Mouse (Mus musculus): ENCODE results near the gene Fbxl17. TPM values are rescaled to one million over a fixed set of nuclear protein-coding genes. Genes with fewer than 3 reads are reported as not detected.

Fbxl17 gene
- polyA plus RNA-seq, 1 experiment from 2014 or later: 6.8 TPM

GRCm38 (mm10) chr17:63217016-63217415, 282.8 kb downstream of the Fbxl17 start:
- ATAC-seq (ENCODE audit: insufficient number of reproducible peaks, low FRiP score, low TSS enrichment, low read depth): no peak
- WGBS: 85% methylated on average over 1 of the region's 1 CpGs
- no peaks in the 10 kb centered on the region for H3K9me3 ChIP-seq (ENCODE audit: control insufficient read depth, low read length)

GRCm38 (mm10) chr17:63212018-63212417, 287.8 kb downstream of the Fbxl17 start:
- H3K9me3 ChIP-seq (ENCODE audit: control insufficient read depth, low read length): no peaks in the 10 kb centered on the region
- H3K4me1 ChIP-seq (ENCODE audit: control insufficient read depth, insufficient read depth, low read length): no peaks in the 10 kb centered on the region
- H3K27me3 ChIP-seq (ENCODE audit: control insufficient read depth, insufficient read depth, low read length): no peaks in the 10 kb centered on the region
- no peak overlapping the region for H3K4me3 ChIP-seq (ENCODE audit: low read depth, low read length)
- H3K9ac ChIP-seq (ENCODE audit: low read length): no peak overlapping the region
- DNase-seq (ENCODE audit: low spot score) (no peak), ATAC-seq (ENCODE audit: insufficient number of reproducible peaks, low FRiP score, low TSS enrichment, low read depth) (no peak)
- WGBS: 94% methylated on average over 4 of the region's 4 CpGs
- H3K4me2 ChIP-seq (ENCODE audit: low read depth, severe bottlenecking): no peak overlapping the region
- no peaks in the 10 kb centered on the region for H3K36me3 ChIP-seq (ENCODE audit: control insufficient read depth, insufficient read depth, low read length)
- no peak overlapping the region for H3K27ac ChIP-seq (replicated peaks; ENCODE audit: low read depth, low read length)

More at GRCm38 (mm10) chr17:63217016-63217415, 282.8 kb downstream of the Fbxl17 start:
- H3K4me3 ChIP-seq (ENCODE audit: low read depth, low read length): no peak overlapping the region
- H3K27me3 ChIP-seq (ENCODE audit: control insufficient read depth, insufficient read depth, low read length): no peaks in the 10 kb centered on the region
- DNase-seq (ENCODE audit: low spot score): no peak
- H3K36me3 ChIP-seq (ENCODE audit: control insufficient read depth, insufficient read depth, low read length): no peaks in the 10 kb centered on the region
- no peak overlapping the region for H3K9ac ChIP-seq (ENCODE audit: low read length)
- no peak overlapping the region for H3K4me2 ChIP-seq (ENCODE audit: low read depth, severe bottlenecking)
- H3K27ac ChIP-seq (replicated peaks; ENCODE audit: low read depth, low read length): no peak overlapping the region
- H3K4me1 ChIP-seq (ENCODE audit: control insufficient read depth, insufficient read depth, low read length): no peaks in the 10 kb centered on the region

- 93% methylated on average over 6 of the region's 6 CpGs for WGBS
- Histone ChIP-seq H3K36me3 (ENCODE audit: control insufficient read depth, insufficient read depth, low read length) (no peaks in the 10 kb centered on the region), H3K9ac (ENCODE audit: low read length) (no peak overlapping the region), H3K4me1 (ENCODE audit: control insufficient read depth, insufficient read depth, low read length) (no peaks in the 10 kb centered on the region), H3K4me2 (ENCODE audit: low read depth, severe bottlenecking) (no peak overlapping the region), H3K9me3 (ENCODE audit: control insufficient read depth, low read length) (no peaks in the 10 kb centered on the region), H3K4me3 (ENCODE audit: low read depth, low read length) (no peak overlapping the region), H3K27me3 (ENCODE audit: control insufficient read depth, insufficient read depth, low read length) (no peaks in the 10 kb centered on the region), H3K27ac (replicated peaks; ENCODE audit: low read depth, low read length) (no peak overlapping the region)
- no peak for ATAC-seq (ENCODE audit: insufficient number of reproducible peaks, low FRiP score, low TSS enrichment, low read depth)
- DNase-seq (ENCODE audit: low spot score): no peak
Observed at GRCm38 (mm10) chr17:63209151-63209550, 290.7 kb downstream of the Fbxl17 start.

GRCm38 (mm10) chr17:63208346-63208745, 291.5 kb downstream of the Fbxl17 start:
- WGBS: 82% methylated on average over 4 of the region's 4 CpGs

GRCm38 (mm10) chr17:63207714-63208113, 292.1 kb downstream of the Fbxl17 start:
- Histone ChIP-seq H3K36me3 (ENCODE audit: control insufficient read depth, insufficient read depth, low read length) (no peaks in the 10 kb centered on the region), H3K27ac (replicated peaks; ENCODE audit: low read depth, low read length) (no peak overlapping the region), H3K4me1 (ENCODE audit: control insufficient read depth, insufficient read depth, low read length) (no peaks in the 10 kb centered on the region), H3K4me3 (ENCODE audit: low read depth, low read length) (no peak overlapping the region), H3K9ac (ENCODE audit: low read length) (no peak overlapping the region), H3K27me3 (ENCODE audit: control insufficient read depth, insufficient read depth, low read length) (no peaks in the 10 kb centered on the region), H3K4me2 (ENCODE audit: low read depth, severe bottlenecking) (no peak overlapping the region), H3K9me3 (ENCODE audit: control insufficient read depth, low read length) (no peaks in the 10 kb centered on the region)
- ATAC-seq (ENCODE audit: insufficient number of reproducible peaks, low FRiP score, low TSS enrichment, low read depth) (no peak), DNase-seq (ENCODE audit: low spot score) (no peak)
- WGBS: 84% methylated on average over 9 of the region's 9 CpGs

More at GRCm38 (mm10) chr17:63208346-63208745, 291.5 kb downstream of the Fbxl17 start:
- H3K4me2 ChIP-seq (ENCODE audit: low read depth, severe bottlenecking): no peak overlapping the region
- no peak overlapping the region for H3K4me3 ChIP-seq (ENCODE audit: low read depth, low read length)
- H3K27ac ChIP-seq (replicated peaks; ENCODE audit: low read depth, low read length): no peak overlapping the region
- no peaks in the 10 kb centered on the region for H3K36me3 ChIP-seq (ENCODE audit: control insufficient read depth, insufficient read depth, low read length)
- H3K9ac ChIP-seq (ENCODE audit: low read length): no peak overlapping the region
- no peaks in the 10 kb centered on the region for H3K9me3 ChIP-seq (ENCODE audit: control insufficient read depth, low read length)
- DNase-seq (ENCODE audit: low spot score): no peak
- no peaks in the 10 kb centered on the region for H3K27me3 ChIP-seq (ENCODE audit: control insufficient read depth, insufficient read depth, low read length)
- H3K4me1 ChIP-seq (ENCODE audit: control insufficient read depth, insufficient read depth, low read length): no peaks in the 10 kb centered on the region
- no peak for ATAC-seq (ENCODE audit: insufficient number of reproducible peaks, low FRiP score, low TSS enrichment, low read depth)

- H3K9me3 ChIP-seq (ENCODE audit: control insufficient read depth, low read length): no peaks in the 10 kb centered on the region
- no peaks in the 10 kb centered on the region for H3K27me3 ChIP-seq (ENCODE audit: control insufficient read depth, insufficient read depth, low read length)
- H3K4me2 ChIP-seq (ENCODE audit: low read depth, severe bottlenecking): no peak overlapping the region
- H3K9ac ChIP-seq (ENCODE audit: low read length): no peak overlapping the region
- no peak overlapping the region for H3K27ac ChIP-seq (replicated peaks; ENCODE audit: low read depth, low read length)
- DNase-seq (ENCODE audit: low spot score) (no peak), ATAC-seq (ENCODE audit: insufficient number of reproducible peaks, low FRiP score, low TSS enrichment, low read depth) (no peak)
- no peak overlapping the region for H3K4me3 ChIP-seq (ENCODE audit: low read depth, low read length)
- no peaks in the 10 kb centered on the region for H3K36me3 ChIP-seq (ENCODE audit: control insufficient read depth, insufficient read depth, low read length)
- 97% methylated on average over 5 of the region's 5 CpGs for WGBS
- H3K4me1 ChIP-seq (ENCODE audit: control insufficient read depth, insufficient read depth, low read length): no peaks in the 10 kb centered on the region
Observed at GRCm38 (mm10) chr17:63205316-63205715, 294.5 kb downstream of the Fbxl17 start.

GRCm38 (mm10) chr17:63203582-63204190, 296.1 kb downstream of the Fbxl17 start:
- Histone ChIP-seq H3K4me2 (ENCODE audit: low read depth, severe bottlenecking) (no peak overlapping the region), H3K9ac (ENCODE audit: low read length) (no peak overlapping the region), H3K4me1 (ENCODE audit: control insufficient read depth, insufficient read depth, low read length) (no peaks in the 10 kb centered on the region), H3K27ac (replicated peaks; ENCODE audit: low read depth, low read length) (no peak overlapping the region), H3K9me3 (ENCODE audit: control insufficient read depth, low read length) (no peaks in the 10 kb centered on the region), H3K4me3 (ENCODE audit: low read depth, low read length) (no peak overlapping the region), H3K27me3 (ENCODE audit: control insufficient read depth, insufficient read depth, low read length) (no peaks in the 10 kb centered on the region), H3K36me3 (ENCODE audit: control insufficient read depth, insufficient read depth, low read length) (no peaks in the 10 kb centered on the region)
- WGBS: 77% methylated on average over 8 of the region's 8 CpGs
- ATAC-seq (ENCODE audit: insufficient number of reproducible peaks, low FRiP score, low TSS enrichment, low read depth) (no peak), DNase-seq (ENCODE audit: low spot score) (no peak)

- no peaks in the 10 kb centered on the region for H3K4me1 ChIP-seq (ENCODE audit: control insufficient read depth, insufficient read depth, low read length)
- ATAC-seq (ENCODE audit: insufficient number of reproducible peaks, low FRiP score, low TSS enrichment, low read depth): no peak
- no peak overlapping the region for H3K4me2 ChIP-seq (ENCODE audit: low read depth, severe bottlenecking)
- no peaks in the 10 kb centered on the region for H3K9me3 ChIP-seq (ENCODE audit: control insufficient read depth, low read length)
- H3K27me3 ChIP-seq (ENCODE audit: control insufficient read depth, insufficient read depth, low read length): no peaks in the 10 kb centered on the region
- H3K9ac ChIP-seq (ENCODE audit: low read length): no peak overlapping the region
- H3K4me3 ChIP-seq (ENCODE audit: low read depth, low read length): no peak overlapping the region
- no peaks in the 10 kb centered on the region for H3K36me3 ChIP-seq (ENCODE audit: control insufficient read depth, insufficient read depth, low read length)
- WGBS: 94% methylated on average over 1 of the region's 1 CpGs
- no peak overlapping the region for H3K27ac ChIP-seq (replicated peaks; ENCODE audit: low read depth, low read length)
- DNase-seq (ENCODE audit: low spot score): no peak
Observed at GRCm38 (mm10) chr17:63198703-63199102, 301.1 kb downstream of the Fbxl17 start.

GRCm38 (mm10) chr17:63195496-63195895, 304.3 kb downstream of the Fbxl17 start:
- DNase-seq (ENCODE audit: low spot score) (no peak), ATAC-seq (ENCODE audit: insufficient number of reproducible peaks, low FRiP score, low TSS enrichment, low read depth) (no peak)
- Histone ChIP-seq H3K4me3 (ENCODE audit: low read depth, low read length) (no peak overlapping the region), H3K27ac (replicated peaks; ENCODE audit: low read depth, low read length) (no peak overlapping the region), H3K9me3 (ENCODE audit: control insufficient read depth, low read length) (no peaks in the 10 kb centered on the region), H3K4me2 (ENCODE audit: low read depth, severe bottlenecking) (no peak overlapping the region), H3K27me3 (ENCODE audit: control insufficient read depth, insufficient read depth, low read length) (no peaks in the 10 kb centered on the region), H3K9ac (ENCODE audit: low read length) (no peak overlapping the region), H3K4me1 (ENCODE audit: control insufficient read depth, insufficient read depth, low read length) (no peaks in the 10 kb centered on the region), H3K36me3 (ENCODE audit: control insufficient read depth, insufficient read depth, low read length) (no peaks in the 10 kb centered on the region)
- WGBS: 93% methylated on average over 2 of the region's 2 CpGs

Measured in limb, embryonic 11.5 days (tissue).